Mouse (Mus musculus) MEL (cell line): ENCODE data around the gene Gm49387. TPM values are rescaled to one million over a fixed set of nuclear protein-coding genes. Genes with fewer than 3 reads are reported as not detected.

Experiments used
- DNase-seq: peaks from one replicate; pipeline ENCODE4 v3.0.0; 2011; ENCODE audit warnings: low read depth, low spot score
- H3K27ac ChIP-seq: 2 replicates; pipeline ENCODE4 v1.5.1; 2012; ENCODE audit warnings: low read depth, mild to moderate bottlenecking, control low read depth, low read length, moderate library complexity; ENCODE audit not compliant: control insufficient read depth
- H3K27me3 ChIP-seq, 2 experiments: fragments of 150-350 bp in 1 of 2; sonication (generic) in 1 of 2; 2 replicates each; pipeline ENCODE4 v1.6.1; 2012; ENCODE audit warnings: low read length in 2 of 2, mild to moderate bottlenecking in 2 of 2, improper control_type of control experiment in 1 of 2, moderate library complexity in 1 of 2; ENCODE audit not compliant: insufficient read depth in 2 of 2, control insufficient read depth in 1 of 2
- H3K36me3 ChIP-seq, 2 experiments: 2 replicates each; pipeline ENCODE4 v1.6.1; 2012 to 2014; ENCODE audit warnings: low read length in 2 of 2, improper control_type of control experiment in 1 of 2, inconsistent platforms in 1 of 2, mild to moderate bottlenecking in 1 of 2; ENCODE audit not compliant: insufficient read depth in 2 of 2, control insufficient read depth in 1 of 2
- H3K4me1 ChIP-seq, 2 experiments: fragments of 150-350 bp in 1 of 2; sonication (generic) in 1 of 2; 2 replicates each; pipeline ENCODE4 v1.6.1; 2012; ENCODE audit warnings: low read length in 2 of 2, improper control_type of control experiment in 1 of 2, mild to moderate bottlenecking in 1 of 2; ENCODE audit not compliant: insufficient read depth in 2 of 2, control insufficient read depth in 1 of 2
- H3K4me3 ChIP-seq, 2 experiments: fragments of 150-350 bp in 1 of 2; sonication (generic) in 1 of 2; 2 replicates each; pipeline ENCODE4 v1.5.1; 2012; ENCODE audit warnings: low read depth in 2 of 2, low read length in 2 of 2, mild to moderate bottlenecking in 2 of 2, moderate library complexity in 2 of 2, control low read depth in 1 of 2, improper control_type of control experiment in 1 of 2; ENCODE audit not compliant: control insufficient read depth in 1 of 2, insufficient read depth in 1 of 2
- H3K79me2 ChIP-seq: 2 replicates; pipeline ENCODE4 v1.6.1; 2012; ENCODE audit warnings: mild to moderate bottlenecking, low read length, moderate library complexity; ENCODE audit not compliant: control insufficient read depth, poor library complexity, insufficient read depth
- H3K9ac ChIP-seq: 2 replicates; pipeline ENCODE4 v1.6.1; 2012; ENCODE audit warnings: low read depth, mild to moderate bottlenecking, control low read depth, low read length, moderate library complexity; ENCODE audit not compliant: control insufficient read depth, poor library complexity, severe bottlenecking
- H3K9me3 ChIP-seq: fragments of 150-350 bp; sonication (generic); replicated peaks from 2 replicates; pipeline ENCODE4 v1.6.1; 2012; ENCODE audit warnings: mild to moderate bottlenecking, low read length, improper control_type of control experiment, moderate library complexity; ENCODE audit not compliant: insufficient read depth
- BHLHE40 ChIP-seq: IDR thresholded peaks from 2 replicates; pipeline ENCODE4 v1.6.1; 2012; ENCODE audit warnings: low read depth, mild to moderate bottlenecking, inconsistent platforms, low read length, improper control_type of control experiment, borderline replicate concordance
- CHD2 ChIP-seq: IDR thresholded peaks from 2 replicates; pipeline ENCODE4 v1.6.1; 2011; ENCODE audit warnings: low read length, improper control_type of control experiment
- EP300 ChIP-seq, 2 experiments: IDR thresholded peaks; 2 replicates each; pipeline ENCODE4 v1.6.1; 2011; ENCODE audit warnings: improper control_type of control experiment in 2 of 2, low read length in 2 of 2, low read depth in 1 of 2, mild to moderate bottlenecking in 1 of 2
- GABPA ChIP-seq: IDR thresholded peaks from 2 replicates; pipeline ENCODE4 v1.6.1; 2012; ENCODE audit warnings: low read depth, mild to moderate bottlenecking, inconsistent platforms, low read length, improper control_type of control experiment, moderate library complexity
- JUND ChIP-seq: IDR thresholded peaks from 2 replicates; pipeline ENCODE4 v1.6.1; 2011; ENCODE audit warnings: low read depth, mild to moderate bottlenecking, improper control_type of control experiment, low read length
- MXI1 ChIP-seq: IDR thresholded peaks from 2 replicates; pipeline ENCODE4 v1.6.1; 2011; ENCODE audit warnings: mild to moderate bottlenecking, low read depth, low read length, improper control_type of control experiment
- MYB ChIP-seq: IDR thresholded peaks from 2 replicates; pipeline ENCODE4 v1.6.1; 2011; ENCODE audit warnings: mild to moderate bottlenecking, low read depth, low read length, improper control_type of control experiment
- MYC ChIP-seq: IDR thresholded peaks from 2 replicates; pipeline ENCODE4 v1.6.1; 2011; ENCODE audit warnings: low read depth, mild to moderate bottlenecking, low read length, improper control_type of control experiment, moderate library complexity
- NELFE ChIP-seq: IDR thresholded peaks from 2 replicates; pipeline ENCODE4 v1.6.1; 2011; ENCODE audit warnings: low read depth, low read length, improper control_type of control experiment
- NRF1 ChIP-seq: IDR thresholded peaks from 2 replicates; pipeline ENCODE4 v1.6.1; 2014; ENCODE audit warnings: low read depth, mild to moderate bottlenecking, inconsistent platforms, low read length, improper control_type of control experiment, moderate library complexity; ENCODE audit not compliant: poor library complexity, insufficient read depth, severe bottlenecking
- RAD21 ChIP-seq: IDR thresholded peaks from 2 replicates; pipeline ENCODE4 v1.6.1; 2011; ENCODE audit warnings: mild to moderate bottlenecking, low read depth, low read length, improper control_type of control experiment
- SIN3A ChIP-seq: IDR thresholded peaks from 2 replicates; pipeline ENCODE4 v1.6.1; 2012; ENCODE audit warnings: low read length, improper control_type of control experiment, inconsistent platforms
- TAL1 ChIP-seq: IDR thresholded peaks from 2 replicates; pipeline ENCODE4 v1.6.1; 2012; ENCODE audit warnings: mild to moderate bottlenecking, inconsistent platforms, low read length, moderate library complexity, mixed read lengths
- ZNF384 ChIP-seq: IDR thresholded peaks from 2 replicates; pipeline ENCODE4 v1.6.1; 2012; ENCODE audit warnings: low read depth, mild to moderate bottlenecking, inconsistent platforms, low read length, improper control_type of control experiment
- polyA plus RNA-seq, 2 experiments: library from polyadenylated mRNA; stranded (reverse) in 1 of 2; unstranded in 1 of 2; fragments of >175 nt in 1 of 2; fragments of >200 nt in 1 of 2; gene quantifications; 2 replicates each; pipeline versions ENCODE4 v1.2.1 to v1.2.4; 2012; ENCODE audit warnings: low replicate concordance in 2 of 2, low read depth in 1 of 2; ENCODE audit not compliant: insufficient read length in 2 of 2, insufficient read depth in 1 of 2, missing spikeins in 1 of 2
- total RNA-seq: library from RNA; depleted of rRNA; stranded (reverse); fragments of 300-350 nt; gene quantifications from 2 replicates; pipeline ENCODE4 v1.2.3, GENCODE M21; 2012

The Gm49387 gene
- total and polyA plus RNA-seq, 3 experiments: 0.14 TPM; not detected in 2

- Histone ChIP-seq H3K4me3 (no peak overlapping the region), H3K9me3 (no peaks in the 10 kb centered on the region), H3K79me2 (no peaks in the 10 kb centered on the region), H3K9ac (no peak overlapping the region), H3K4me1 (peaks cover 0 to 9% of the 10 kb centered on the region in 2 experiments; a peak in 1 of 4 replicates), H3K27me3 (no peaks in the 10 kb centered on the region; a peak in 1 of 4 replicates), H3K27ac (no peak overlapping the region), H3K36me3 (no peaks in the 10 kb centered on the region)
- no peak for TF ChIP-seq ZNF384
- TF ChIP-seq MYC: no peak
- TF ChIP-seq JUND: peak; percentile 92; the same call in 1 of the 2 replicates
- TF ChIP-seq CHD2: no peak
- DNase-seq: no peak
Observed at GRCm38 (mm10) chr14:31576846-31577697, 63.6 kb downstream of the Gm49387 start.

DNA sequence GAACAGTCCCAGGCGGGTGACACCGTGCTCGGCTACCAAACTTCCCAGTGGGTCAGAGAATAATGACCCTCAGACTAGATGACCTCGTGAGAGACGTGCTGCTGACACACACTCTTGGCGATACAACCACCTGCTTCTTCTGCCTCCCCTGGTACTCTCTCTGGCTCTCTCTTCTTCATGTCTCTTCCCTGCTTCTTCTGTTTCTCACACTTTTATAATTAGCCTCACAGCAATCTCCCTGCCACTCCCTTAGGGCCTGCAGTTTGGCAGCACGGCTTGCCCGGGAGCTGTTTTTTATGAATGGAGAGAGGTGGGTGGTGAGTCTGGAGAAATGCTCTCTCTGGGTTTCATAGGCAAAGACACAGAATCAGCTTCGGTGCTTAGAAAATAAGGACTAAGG, 64.8 kb downstream of the Gm49387 start:
- no peak for DNase-seq
- H3K4me3 ChIP-seq: no peak overlapping the region
- H3K79me2 ChIP-seq: no peaks in the 10 kb centered on the region
- H3K27ac ChIP-seq: no peak overlapping the region
- no peaks in the 10 kb centered on the region; a peak in 1 of 4 replicates for H3K27me3 ChIP-seq
- H3K9ac ChIP-seq: no peak overlapping the region
- H3K4me1 ChIP-seq: peaks cover 2 to 13% of the 10 kb centered on the region in 2 experiments
- H3K9me3 ChIP-seq: no peaks in the 10 kb centered on the region
- TF ChIP-seq MXI1 (no peak), EP300 (IDR thresholded peaks at IDR 0.05; ENCODE audit: low read depth in 1 of 2, low read length in 2 of 2) (no peak), NRF1 (no peak), BHLHE40 (no peak), MYB (no peak), SIN3A (no peak), TAL1 (no peak), JUND (no peak), MYC (no peak), RAD21 (no peak), GABPA (no peak), NELFE (no peak)
- H3K36me3 ChIP-seq: peaks cover 0 to 3% of the 10 kb centered on the region in 2 experiments; a peak in 2 of 4 replicates
